Mouse (Mus musculus): ENCODE measurements at regions not wholly inside any gene's neighbourhood (a gene's known extent, or its start where the extent isn't known, plus 50 kb on each side); places are given as distances from the start of the nearest gene placed in this dataset. TPM values are rescaled to one million over a fixed set of nuclear protein-coding genes. Genes with fewer than 3 reads are reported as not detected.

GRCm38 (mm10) chr16:19884535-19884934 lies 98.3 kb downstream of the Klhl6 start:
- H3K27me3 ChIP-seq (replicated peaks): no peaks in the 10 kb centered on the region
- WGBS: 80% methylated on average over 6 of the region's 6 CpGs
- no peak overlapping the region for H3K27ac ChIP-seq (replicated peaks)
- ATAC-seq (ENCODE audit: low FRiP score): no peak
- H3K4me2 ChIP-seq: no peak overlapping the region
- no peak overlapping the region for H3K9ac ChIP-seq (replicated peaks)
- H3K4me1 ChIP-seq: 0 out of 2 replicates have a peak, but pooled peaks cover 6% of the 10 kb centered on the region
- no peaks in the 10 kb centered on the region for H3K36me3 ChIP-seq
- no peak overlapping the region for H3K4me3 ChIP-seq (replicated peaks)
- H3K9me3 ChIP-seq (replicated peaks): no peaks in the 10 kb centered on the region

DNA sequence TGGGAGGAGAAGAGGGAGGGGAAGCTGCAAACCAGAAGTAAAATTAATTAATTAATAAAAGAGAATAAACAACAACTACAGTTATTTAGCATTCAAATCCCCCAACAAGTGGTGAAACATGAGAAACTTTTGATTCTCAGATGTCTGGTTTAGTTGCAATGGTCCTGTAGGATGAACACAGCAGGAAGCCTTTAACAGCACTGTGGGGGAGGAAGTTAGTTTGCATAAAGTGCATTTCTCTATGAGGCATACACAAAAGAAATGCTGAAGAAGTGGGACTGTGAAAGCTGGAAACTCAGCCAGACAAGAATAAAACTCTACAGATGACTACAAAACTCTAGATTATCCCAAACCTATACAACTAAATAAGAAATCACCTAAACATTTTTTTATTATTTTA lies 96.2 kb downstream of the Klhl6 start:
- Histone ChIP-seq H3K36me3 (no peaks in the 10 kb centered on the region), H3K4me1 (0 out of 2 replicates have a peak, but pooled peaks cover 6% of the 10 kb centered on the region), H3K4me2 (no peak overlapping the region), H3K27me3 (replicated peaks) (no peaks in the 10 kb centered on the region), H3K9ac (replicated peaks) (no peak overlapping the region), H3K4me3 (replicated peaks) (no peak overlapping the region), H3K9me3 (replicated peaks) (no peaks in the 10 kb centered on the region), H3K27ac (replicated peaks) (no peak overlapping the region)
- ATAC-seq (ENCODE audit: low FRiP score): no peak

DNA sequence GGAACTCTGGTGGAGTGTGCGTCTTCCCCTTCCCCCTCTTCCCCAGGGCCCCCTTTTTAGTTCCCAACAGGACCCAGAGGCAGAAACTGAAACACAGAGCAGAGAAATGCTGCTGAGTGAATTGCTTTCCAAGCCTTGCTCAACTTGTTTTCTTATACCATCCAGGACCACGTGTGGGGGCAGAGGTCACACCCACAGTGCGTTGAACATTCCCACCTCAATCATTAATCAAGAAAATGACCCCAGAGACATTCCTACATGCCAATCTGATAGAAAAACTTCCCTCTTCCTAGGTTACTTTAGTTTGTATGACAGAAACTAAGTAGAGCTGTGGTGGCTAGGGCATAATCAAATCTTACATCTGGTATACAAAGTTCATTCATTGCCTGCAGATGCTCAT lies 93.3 kb downstream of the Klhl6 start:
- no peaks in the 10 kb centered on the region for H3K27me3 ChIP-seq (replicated peaks)
- H3K4me1 ChIP-seq: no peaks in the 10 kb centered on the region
- H3K4me2 ChIP-seq: no peak overlapping the region
- H3K9ac ChIP-seq (replicated peaks): no peak overlapping the region
- no peak for ATAC-seq (ENCODE audit: low FRiP score)
- WGBS: 62% methylated on average over 3 of the region's 3 CpGs
- H3K4me3 ChIP-seq (replicated peaks): no peak overlapping the region
- no peaks in the 10 kb centered on the region for H3K9me3 ChIP-seq (replicated peaks)
- H3K27ac ChIP-seq (replicated peaks): no peak overlapping the region
- H3K36me3 ChIP-seq: no peaks in the 10 kb centered on the region

DNA sequence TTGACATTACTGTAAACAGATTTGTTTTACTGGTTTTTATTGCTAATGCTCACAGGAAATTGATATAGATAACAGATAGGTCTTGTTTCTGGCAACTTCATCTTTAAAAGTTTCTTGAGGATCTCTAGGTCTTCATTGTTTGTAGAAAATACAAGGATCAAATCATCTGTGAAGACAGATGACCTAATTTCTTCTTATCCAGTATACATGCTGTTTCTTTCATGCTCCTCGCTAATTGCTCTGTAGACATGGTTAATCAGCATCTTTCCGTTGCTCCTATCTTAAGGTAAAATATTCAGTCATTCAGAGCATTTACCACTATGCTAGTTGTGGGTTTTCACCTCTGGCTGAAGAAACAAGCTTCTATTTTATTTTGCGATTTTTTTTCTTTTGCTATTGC lies 91.4 kb downstream of the Klhl6 start:
- H3K36me3 ChIP-seq: no peaks in the 10 kb centered on the region
- no peaks in the 10 kb centered on the region for H3K4me1 ChIP-seq
- 83% methylated on average over 3 of the region's 3 CpGs for WGBS
- H3K27me3 ChIP-seq (replicated peaks): no peaks in the 10 kb centered on the region
- no peak overlapping the region for H3K4me2 ChIP-seq
- H3K9me3 ChIP-seq (replicated peaks): no peaks in the 10 kb centered on the region
- no peak overlapping the region for H3K4me3 ChIP-seq (replicated peaks)
- no peak for ATAC-seq (ENCODE audit: low FRiP score)
- H3K27ac ChIP-seq (replicated peaks): no peak overlapping the region
- no peak overlapping the region for H3K9ac ChIP-seq (replicated peaks)

GRCm38 (mm10) chr16:19894435-19894994 lies 88.3 kb downstream of the Klhl6 start:
- ATAC-seq (ENCODE audit: low FRiP score): no peak
- 90% methylated on average over 9 of the region's 9 CpGs for WGBS
- H3K27me3 ChIP-seq (replicated peaks): no peaks in the 10 kb centered on the region
- no peaks in the 10 kb centered on the region for H3K4me1 ChIP-seq
- no peak overlapping the region for H3K4me2 ChIP-seq
- H3K27ac ChIP-seq (replicated peaks): no peak overlapping the region
- H3K9me3 ChIP-seq (replicated peaks): no peaks in the 10 kb centered on the region
- no peak overlapping the region for H3K9ac ChIP-seq (replicated peaks)
- no peaks in the 10 kb centered on the region for H3K36me3 ChIP-seq
- no peak overlapping the region for H3K4me3 ChIP-seq (replicated peaks)

Small RNA genes lying in the stretch of these regions (microRNA-seq; reads per million reads assigned to microRNA genes)
- gene Gm27883: not detected
